Mouse (Mus musculus): ENCODE measurements at regions not wholly inside any gene's neighbourhood (a gene's known extent, or its start where the extent isn't known, plus 50 kb on each side); places are given as distances from the start of the nearest gene placed in this dataset.

DNA sequence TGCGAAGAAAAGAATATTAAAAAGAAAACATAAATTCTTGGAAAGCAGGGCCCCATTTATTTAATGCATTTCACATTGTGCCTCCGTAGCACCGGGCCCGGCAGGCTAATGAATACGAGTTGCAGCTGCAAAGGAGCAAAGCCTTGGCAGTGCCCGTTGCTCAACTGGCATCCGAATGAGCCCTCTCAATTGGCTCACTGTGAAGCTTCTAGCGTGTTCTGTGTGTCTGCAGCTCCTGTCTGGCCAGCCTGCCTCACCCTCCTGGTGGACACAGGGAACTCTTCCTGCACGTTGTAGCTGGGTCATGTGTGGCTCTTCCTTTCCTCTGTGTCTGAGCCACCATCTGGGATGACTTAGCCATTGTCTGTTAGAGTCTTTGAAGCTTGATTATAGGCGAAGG lies 256.1 kb downstream of the Pax1 start:
- Histone ChIP-seq H3K4me1 (ENCODE audit: control insufficient read depth, insufficient read depth, low read length) (0 out of 2 replicates have a peak, but pooled peaks cover 4% of the 10 kb centered on the region), H3K9ac (ENCODE audit: low read depth, low read length) (no peak overlapping the region), H3K27me3 (replicated peaks; ENCODE audit: control insufficient read depth, insufficient read depth, low read length) (no peaks in the 10 kb centered on the region), H3K9me3 (ENCODE audit: control insufficient read depth, low read length) (no peaks in the 10 kb centered on the region), H3K4me2 (ENCODE audit: low read depth, low read length) (peak overlapping the region; percentile 18), H3K4me3 (ENCODE audit: low read depth, low read length) (no peak overlapping the region), H3K27ac (replicated peaks; ENCODE audit: low read depth, low read length) (0 out of 2 replicates have a peak overlapping the region, but pooled peaks have one; percentile 5), H3K36me3 (ENCODE audit: control insufficient read depth, insufficient read depth, low read length) (no peaks in the 10 kb centered on the region)
- ATAC-seq (ENCODE audit: low read depth) (no peak), DNase-seq (ENCODE audit: low spot score) (peak; percentile 43)
- 44% methylated on average over 10 of the region's 10 CpGs for WGBS

DNA sequence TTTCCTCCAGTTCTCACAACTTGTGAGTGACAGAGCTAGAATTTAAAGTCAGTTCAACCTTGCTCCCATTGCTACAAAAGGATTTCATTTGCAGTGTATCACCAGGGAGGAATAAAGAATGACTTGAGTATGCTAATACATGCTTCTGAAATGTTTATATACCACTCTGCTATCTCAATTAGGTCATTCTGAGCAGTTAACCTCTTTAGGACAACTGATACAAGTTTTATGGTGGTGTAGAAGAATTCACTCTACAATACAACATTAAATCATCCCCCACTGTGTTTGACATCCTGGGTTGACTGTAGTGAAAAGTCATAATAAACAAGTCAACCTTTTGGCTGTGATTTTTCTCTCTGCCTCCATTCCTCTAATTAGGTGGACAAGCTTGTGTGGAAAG lies 248.6 kb downstream of the Pax1 start:
- DNase-seq (ENCODE audit: low spot score): no peak

DNA sequence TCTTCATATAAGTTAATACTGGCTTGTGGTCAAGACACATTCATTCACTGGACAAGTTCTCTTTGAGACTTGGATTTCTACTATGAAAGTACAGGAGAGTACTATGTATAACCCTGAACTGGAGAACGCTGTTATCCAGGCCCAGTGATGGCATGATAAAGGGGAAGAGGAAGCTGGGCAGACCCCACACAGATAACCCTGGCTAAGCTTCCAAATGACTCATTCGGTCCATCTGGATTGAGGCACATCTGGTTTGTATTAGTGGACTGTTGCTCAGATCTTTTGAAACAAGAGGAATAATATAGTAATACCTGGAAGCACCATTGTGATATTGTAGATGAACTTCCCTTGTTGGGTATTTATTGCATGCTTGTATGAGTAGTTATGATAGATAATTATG lies 239.9 kb downstream of the Pax1 start:
- WGBS: 30% methylated on average over 2 of the region's 2 CpGs
- DNase-seq (ENCODE audit: low spot score): no peak
- H3K27ac ChIP-seq (replicated peaks; ENCODE audit: low read depth, low read length): no peak overlapping the region
- H3K27me3 ChIP-seq (replicated peaks; ENCODE audit: control insufficient read depth, insufficient read depth, low read length): no peaks in the 10 kb centered on the region
- ATAC-seq (ENCODE audit: low read depth): no peak
- H3K9ac ChIP-seq (ENCODE audit: low read depth, low read length): no peak overlapping the region
- H3K4me1 ChIP-seq (ENCODE audit: control insufficient read depth, insufficient read depth, low read length): no peaks in the 10 kb centered on the region
- H3K9me3 ChIP-seq (ENCODE audit: control insufficient read depth, low read length): no peaks in the 10 kb centered on the region
- H3K36me3 ChIP-seq (ENCODE audit: control insufficient read depth, insufficient read depth, low read length): no peaks in the 10 kb centered on the region
- no peak overlapping the region for H3K4me3 ChIP-seq (ENCODE audit: low read depth, low read length)
- H3K4me2 ChIP-seq (ENCODE audit: low read depth, low read length): no peak overlapping the region

More for the DNA sequence above, 248.6 kb downstream of the Pax1 start:
- H3K9me3 ChIP-seq (ENCODE audit: control insufficient read depth, low read length): no peaks in the 10 kb centered on the region
- ATAC-seq (ENCODE audit: low read depth): no peak
- H3K9ac ChIP-seq (ENCODE audit: low read depth, low read length): no peak overlapping the region
- no peak overlapping the region for H3K27ac ChIP-seq (replicated peaks; ENCODE audit: low read depth, low read length)
- H3K4me3 ChIP-seq (ENCODE audit: low read depth, low read length): no peak overlapping the region
- H3K27me3 ChIP-seq (replicated peaks; ENCODE audit: control insufficient read depth, insufficient read depth, low read length): no peaks in the 10 kb centered on the region
- no peaks in the 10 kb centered on the region for H3K36me3 ChIP-seq (ENCODE audit: control insufficient read depth, insufficient read depth, low read length)
- no peak overlapping the region for H3K4me2 ChIP-seq (ENCODE audit: low read depth, low read length)
- no peaks in the 10 kb centered on the region for H3K4me1 ChIP-seq (ENCODE audit: control insufficient read depth, insufficient read depth, low read length)

DNA sequence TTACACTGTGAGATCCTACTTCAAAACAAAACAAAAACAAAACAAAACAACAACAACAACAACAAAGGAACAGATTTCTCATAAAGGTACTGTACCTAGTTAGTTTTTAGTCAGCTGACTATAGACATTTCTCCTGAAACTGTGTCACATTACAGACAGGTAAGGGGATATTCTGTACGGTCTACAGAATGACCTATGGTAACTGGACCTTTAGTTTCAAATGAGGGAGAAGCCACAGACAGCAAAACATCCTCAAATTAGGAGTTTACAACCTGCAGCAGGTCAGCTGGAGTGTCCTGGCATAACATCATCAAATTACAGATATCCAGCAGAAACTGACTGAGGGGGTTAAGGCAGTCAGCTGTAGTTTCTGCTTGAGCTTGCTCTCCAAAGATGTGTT lies 210.7 kb downstream of the Pax1 start:
- no peaks in the 10 kb centered on the region for H3K9me3 ChIP-seq (ENCODE audit: control insufficient read depth, low read length)
- H3K9ac ChIP-seq (ENCODE audit: low read depth, low read length): no peak overlapping the region
- H3K4me2 ChIP-seq (ENCODE audit: low read depth, low read length): no peak overlapping the region
- H3K27ac ChIP-seq (replicated peaks; ENCODE audit: low read depth, low read length): no peak overlapping the region
- H3K36me3 ChIP-seq (ENCODE audit: control insufficient read depth, insufficient read depth, low read length): no peaks in the 10 kb centered on the region
- ATAC-seq (ENCODE audit: low read depth) (no peak), DNase-seq (ENCODE audit: low spot score) (no peak)
- no peaks in the 10 kb centered on the region for H3K27me3 ChIP-seq (replicated peaks; ENCODE audit: control insufficient read depth, insufficient read depth, low read length)
- no peak overlapping the region for H3K4me3 ChIP-seq (ENCODE audit: low read depth, low read length)
- WGBS: 68% methylated on average over 1 of the region's 1 CpGs
- H3K4me1 ChIP-seq (ENCODE audit: control insufficient read depth, insufficient read depth, low read length): no peaks in the 10 kb centered on the region

DNA sequence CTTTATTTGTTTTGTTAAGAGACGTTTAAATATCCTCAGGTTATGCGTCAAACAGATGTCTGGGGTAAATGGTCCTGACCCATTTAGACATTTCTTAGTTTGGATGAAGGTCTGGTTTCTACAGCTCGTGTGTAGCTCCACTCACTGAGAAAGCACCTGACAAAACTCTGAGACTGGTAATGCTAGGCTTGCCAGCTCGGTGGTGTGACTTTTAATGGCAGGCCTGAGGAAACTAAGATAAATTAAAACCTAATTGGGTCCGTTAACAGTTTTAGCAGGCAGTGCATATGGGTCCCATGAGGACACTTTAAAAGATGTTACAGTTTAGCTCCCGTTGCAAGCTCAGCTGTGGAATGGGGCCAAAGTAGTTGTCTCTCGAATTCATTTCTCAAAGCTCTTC lies 199.5 kb downstream of the Pax1 start:
- Histone ChIP-seq H3K9ac (ENCODE audit: low read depth, low read length) (no peak overlapping the region), H3K27me3 (replicated peaks; ENCODE audit: control insufficient read depth, insufficient read depth, low read length) (no peaks in the 10 kb centered on the region), H3K4me1 (ENCODE audit: control insufficient read depth, insufficient read depth, low read length) (0 out of 2 replicates have a peak, but pooled peaks cover 4% of the 10 kb centered on the region), H3K27ac (replicated peaks; ENCODE audit: low read depth, low read length) (no peak overlapping the region), H3K4me2 (ENCODE audit: low read depth, low read length) (no peak overlapping the region), H3K9me3 (ENCODE audit: control insufficient read depth, low read length) (no peaks in the 10 kb centered on the region), H3K4me3 (ENCODE audit: low read depth, low read length) (no peak overlapping the region), H3K36me3 (ENCODE audit: control insufficient read depth, insufficient read depth, low read length) (no peaks in the 10 kb centered on the region)
- 43% methylated on average over 7 of the region's 7 CpGs for WGBS
- ATAC-seq (ENCODE audit: low read depth) (no peak), DNase-seq (ENCODE audit: low spot score) (no peak)

DNA sequence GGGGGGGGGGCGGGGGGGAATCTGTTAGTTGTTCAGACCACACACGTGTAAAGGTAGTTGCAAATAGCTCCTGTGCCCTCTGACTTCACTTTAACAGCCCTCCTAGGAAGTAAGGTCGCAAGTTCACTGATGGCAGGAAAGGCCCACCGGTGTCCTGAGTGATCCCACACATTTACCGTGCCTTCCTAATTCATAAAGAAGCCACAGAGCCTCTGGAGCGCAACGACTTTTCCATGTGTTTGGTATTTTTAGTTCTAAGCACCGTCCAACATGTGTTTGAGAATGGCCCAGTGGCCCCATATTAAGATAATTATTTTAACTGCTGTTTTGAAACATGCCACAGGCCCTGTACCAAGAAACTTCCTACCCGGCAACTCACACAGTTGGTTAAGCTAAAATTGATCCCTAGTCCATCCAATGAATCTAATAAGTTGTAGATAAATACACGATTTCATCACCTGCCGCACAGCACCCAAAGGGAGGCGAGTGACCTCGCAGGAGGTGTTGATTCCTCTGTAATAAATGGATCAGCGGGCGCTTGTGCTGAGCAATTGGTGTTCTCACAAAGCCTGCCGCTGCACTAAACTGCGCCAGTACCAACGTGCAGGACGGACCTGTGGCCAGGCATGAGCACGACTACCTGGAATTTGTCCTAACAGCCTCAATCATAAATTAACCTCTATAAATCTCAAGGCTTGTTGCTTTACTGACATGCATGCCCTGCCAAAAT lies 198.9 kb downstream of the Pax1 start:
- Histone ChIP-seq H3K27me3 (replicated peaks; ENCODE audit: control insufficient read depth, insufficient read depth, low read length) (no peaks in the 10 kb centered on the region), H3K9ac (ENCODE audit: low read depth, low read length) (no peak overlapping the region), H3K36me3 (ENCODE audit: control insufficient read depth, insufficient read depth, low read length) (no peaks in the 10 kb centered on the region), H3K4me2 (ENCODE audit: low read depth, low read length) (no peak overlapping the region), H3K4me1 (ENCODE audit: control insufficient read depth, insufficient read depth, low read length) (0 out of 2 replicates have a peak, but pooled peaks cover 4% of the 10 kb centered on the region), H3K4me3 (ENCODE audit: low read depth, low read length) (no peak overlapping the region), H3K9me3 (ENCODE audit: control insufficient read depth, low read length) (no peaks in the 10 kb centered on the region), H3K27ac (replicated peaks; ENCODE audit: low read depth, low read length) (no peak overlapping the region)
- DNase-seq (ENCODE audit: low spot score) (no peak), ATAC-seq (ENCODE audit: low read depth) (no peak)
- WGBS: 49% methylated on average over 20 of the region's 20 CpGs

DNA sequence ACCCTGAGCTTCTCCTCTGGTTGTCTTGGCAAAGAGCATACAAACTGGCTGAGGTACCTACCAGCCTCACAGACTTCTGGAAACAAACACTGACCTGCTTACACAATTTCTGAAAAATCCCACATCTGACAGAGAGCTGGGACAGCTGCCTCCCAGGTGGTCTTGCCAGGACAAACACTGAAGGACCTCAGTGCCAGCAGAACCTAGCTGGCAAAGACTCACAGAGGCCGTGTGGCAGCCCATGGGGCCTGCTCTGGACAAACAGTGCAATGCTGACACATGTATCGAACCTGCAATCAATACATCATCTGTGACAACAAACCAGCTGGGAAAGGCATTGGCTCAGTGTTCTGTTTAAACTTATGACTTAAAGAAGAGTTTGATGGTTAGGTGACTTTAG lies 167.4 kb downstream of the Pax1 start:
- ATAC-seq (ENCODE audit: low read depth) (no peak), DNase-seq (ENCODE audit: low spot score) (no peak)
- Histone ChIP-seq H3K27me3 (replicated peaks; ENCODE audit: control insufficient read depth, insufficient read depth, low read length) (no peaks in the 10 kb centered on the region), H3K9me3 (ENCODE audit: control insufficient read depth, low read length) (no peaks in the 10 kb centered on the region), H3K4me3 (ENCODE audit: low read depth, low read length) (no peak overlapping the region), H3K27ac (replicated peaks; ENCODE audit: low read depth, low read length) (no peak overlapping the region), H3K36me3 (ENCODE audit: control insufficient read depth, insufficient read depth, low read length) (no peaks in the 10 kb centered on the region), H3K9ac (ENCODE audit: low read depth, low read length) (no peak overlapping the region), H3K4me2 (ENCODE audit: low read depth, low read length) (no peak overlapping the region), H3K4me1 (ENCODE audit: control insufficient read depth, insufficient read depth, low read length) (no peaks in the 10 kb centered on the region)
- WGBS: 54% methylated on average over 2 of the region's 2 CpGs

DNA sequence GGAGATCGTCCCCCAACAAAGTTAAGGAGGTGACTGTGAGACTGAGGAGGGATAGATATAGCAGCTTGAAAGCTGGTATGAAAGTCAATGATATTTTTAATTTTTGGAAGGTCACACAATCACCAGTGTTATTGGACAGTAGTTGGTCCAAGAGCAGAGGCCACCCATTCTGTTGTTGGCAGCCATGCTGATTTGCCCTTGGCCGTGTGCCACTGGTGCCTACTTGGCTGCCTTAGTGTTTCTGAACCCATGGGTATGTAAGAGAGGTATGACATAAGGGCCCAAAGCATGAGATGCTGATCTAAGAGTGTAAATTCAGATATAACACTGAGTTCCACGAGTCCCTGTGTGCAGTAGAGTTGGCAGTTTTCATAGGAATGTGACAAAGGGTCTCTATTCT lies 153.7 kb downstream of the Pax1 start:
- WGBS: 78% methylated on average over 3 of the region's 3 CpGs
- no peaks in the 10 kb centered on the region for H3K36me3 ChIP-seq (ENCODE audit: control insufficient read depth, insufficient read depth, low read length)
- H3K4me3 ChIP-seq (ENCODE audit: low read depth, low read length): no peak overlapping the region
- H3K4me1 ChIP-seq (ENCODE audit: control insufficient read depth, insufficient read depth, low read length): no peaks in the 10 kb centered on the region; the same call in 1 of the 2 replicates
- no peak overlapping the region for H3K4me2 ChIP-seq (ENCODE audit: low read depth, low read length)
- DNase-seq (ENCODE audit: low spot score) (no peak), ATAC-seq (ENCODE audit: low read depth) (no peak)
- no peak overlapping the region for H3K9ac ChIP-seq (ENCODE audit: low read depth, low read length)
- no peak overlapping the region for H3K27ac ChIP-seq (replicated peaks; ENCODE audit: low read depth, low read length)
- H3K27me3 ChIP-seq (replicated peaks; ENCODE audit: control insufficient read depth, insufficient read depth, low read length): no peaks in the 10 kb centered on the region
- H3K9me3 ChIP-seq (ENCODE audit: control insufficient read depth, low read length): no peaks in the 10 kb centered on the region

DNA sequence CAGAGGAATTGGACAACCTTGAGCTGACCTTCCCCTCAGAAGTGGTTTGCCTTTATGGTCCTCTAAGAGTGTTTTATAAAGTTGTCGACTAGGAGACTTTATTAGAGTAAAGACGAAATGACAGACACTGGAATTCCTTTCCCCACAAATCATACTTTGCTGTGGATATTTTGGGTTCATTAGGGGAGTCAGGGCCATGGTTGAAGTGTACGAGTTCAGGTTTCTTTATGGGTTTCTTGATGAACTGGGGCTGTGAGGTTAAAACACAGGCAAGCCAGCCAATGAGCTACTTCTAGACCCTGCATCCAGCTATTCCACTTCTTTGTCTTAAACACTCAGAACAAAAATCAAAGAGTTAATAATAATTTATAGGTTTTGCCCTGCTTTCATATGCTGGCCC lies 153.0 kb downstream of the Pax1 start:
- ATAC-seq (ENCODE audit: low read depth) (no peak), DNase-seq (ENCODE audit: low spot score) (no peak)
- Histone ChIP-seq H3K9ac (ENCODE audit: low read depth, low read length) (no peak overlapping the region), H3K27me3 (replicated peaks; ENCODE audit: control insufficient read depth, insufficient read depth, low read length) (no peaks in the 10 kb centered on the region), H3K9me3 (ENCODE audit: control insufficient read depth, low read length) (no peaks in the 10 kb centered on the region), H3K4me2 (ENCODE audit: low read depth, low read length) (no peak overlapping the region), H3K4me1 (ENCODE audit: control insufficient read depth, insufficient read depth, low read length) (no peaks in the 10 kb centered on the region; the same call in 1 of the 2 replicates), H3K27ac (replicated peaks; ENCODE audit: low read depth, low read length) (no peak overlapping the region), H3K4me3 (ENCODE audit: low read depth, low read length) (no peak overlapping the region), H3K36me3 (ENCODE audit: control insufficient read depth, insufficient read depth, low read length) (no peaks in the 10 kb centered on the region)
- WGBS: 75% methylated on average over 3 of the region's 3 CpGs
